Mouse (Mus musculus): ENCODE measurements at regions not wholly inside any gene's neighbourhood (a gene's known extent, or its start where the extent isn't known, plus 50 kb on each side); places are given as distances from the start of the nearest gene placed in this dataset.

DNA sequence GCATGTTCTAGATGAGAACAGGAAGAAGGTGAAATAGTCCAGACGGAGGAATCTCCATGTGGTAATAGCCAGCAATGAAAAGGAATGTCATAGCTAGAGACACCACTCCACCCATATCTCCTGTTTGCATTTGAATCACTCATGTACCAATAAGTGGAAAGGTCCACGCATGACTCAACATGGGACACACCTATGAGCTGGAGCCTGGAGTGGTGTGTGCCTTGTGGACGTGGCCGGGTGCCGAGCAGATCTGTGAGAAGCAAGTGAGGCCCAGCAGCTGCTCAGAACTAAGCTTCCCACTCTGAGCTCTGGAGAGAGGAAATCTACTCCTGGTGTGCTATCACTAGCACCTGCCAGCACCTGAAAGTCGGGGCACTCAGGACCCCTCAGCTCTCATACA lies 116.4 kb upstream of the Xylt1 start:
- no peak for DNase-seq (ENCODE audit: low spot score)

DNA sequence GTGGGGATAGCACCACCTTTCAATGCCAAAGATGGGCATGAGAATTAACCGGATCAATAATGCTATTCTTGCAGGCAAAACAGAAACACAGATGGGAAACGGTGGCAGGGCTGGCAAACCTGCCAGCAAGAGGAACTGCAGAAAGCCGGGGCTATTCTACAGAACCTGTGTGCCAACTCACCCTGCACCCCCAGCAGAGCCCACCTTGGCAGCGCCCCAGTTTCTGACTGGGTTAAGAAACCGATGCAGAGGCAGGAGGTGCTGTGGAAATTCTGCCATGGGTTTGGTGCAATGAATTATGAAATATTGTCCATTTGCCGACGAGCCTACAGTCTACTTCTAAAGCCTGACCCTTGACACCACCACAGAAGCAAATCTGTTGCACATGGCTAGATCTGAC lies 112.7 kb upstream of the Xylt1 start:
- no peak for DNase-seq (ENCODE audit: low spot score)

DNA sequence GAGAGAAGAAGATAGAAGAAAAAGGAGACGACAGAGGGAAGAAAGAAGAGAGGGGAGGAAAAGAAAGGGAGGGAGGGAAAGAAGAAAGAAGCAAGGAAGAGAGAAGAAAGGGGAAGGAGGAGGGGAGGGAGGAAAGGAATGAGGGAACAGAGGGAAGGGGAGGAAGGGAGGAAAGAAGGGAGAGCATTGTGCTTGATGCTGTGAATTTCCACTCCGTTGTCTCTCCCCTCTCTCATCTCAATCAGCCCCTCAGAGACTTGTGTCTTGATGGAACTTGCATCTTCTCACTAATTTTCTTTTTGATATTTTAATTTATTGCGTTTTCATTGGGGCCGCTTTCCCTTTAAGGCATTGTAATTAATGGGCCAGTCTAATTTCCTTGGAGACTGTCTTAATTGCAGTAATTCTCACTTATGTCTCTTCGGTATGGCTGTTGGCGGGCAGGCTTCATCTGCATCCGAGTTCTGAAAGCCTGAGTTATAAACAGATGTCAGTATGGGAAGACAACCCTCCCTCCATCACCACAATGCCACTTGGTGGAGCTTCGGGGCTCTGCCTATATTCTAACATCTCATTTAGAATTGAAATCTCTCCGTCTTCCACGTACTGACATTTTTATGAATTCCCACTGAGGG lies 111.4 kb upstream of the Xylt1 start:
- no peak for DNase-seq (ENCODE audit: low spot score)

DNA sequence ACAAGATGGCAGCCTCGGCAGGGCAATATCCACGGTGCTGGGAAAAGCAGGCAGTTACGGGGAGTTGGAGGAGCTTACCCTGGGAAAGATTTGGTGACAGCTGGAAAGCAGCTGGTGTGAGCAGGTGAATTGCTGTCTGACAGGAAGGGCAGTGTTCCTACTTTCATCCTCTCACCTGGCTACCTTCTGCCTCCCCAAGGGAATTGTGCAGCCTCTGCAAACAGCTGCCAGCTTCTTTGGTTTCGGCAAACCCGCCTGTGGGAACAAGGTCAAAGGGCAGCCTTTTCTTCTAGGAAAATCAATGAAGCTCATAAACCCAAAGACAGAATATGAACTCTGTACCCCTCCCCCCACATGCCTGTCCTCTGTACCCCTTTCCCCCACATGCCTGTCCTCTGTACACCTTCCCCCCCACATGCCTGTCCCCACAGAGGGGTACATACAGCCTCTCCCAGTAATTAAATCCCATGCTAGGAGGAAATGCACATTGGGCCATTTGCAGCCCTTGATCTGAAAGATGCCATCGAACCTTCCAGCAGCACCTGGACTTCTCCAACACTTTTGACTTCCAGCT lies 102.3 kb upstream of the Xylt1 start:
- DNase-seq (ENCODE audit: low spot score): no peak

DNA sequence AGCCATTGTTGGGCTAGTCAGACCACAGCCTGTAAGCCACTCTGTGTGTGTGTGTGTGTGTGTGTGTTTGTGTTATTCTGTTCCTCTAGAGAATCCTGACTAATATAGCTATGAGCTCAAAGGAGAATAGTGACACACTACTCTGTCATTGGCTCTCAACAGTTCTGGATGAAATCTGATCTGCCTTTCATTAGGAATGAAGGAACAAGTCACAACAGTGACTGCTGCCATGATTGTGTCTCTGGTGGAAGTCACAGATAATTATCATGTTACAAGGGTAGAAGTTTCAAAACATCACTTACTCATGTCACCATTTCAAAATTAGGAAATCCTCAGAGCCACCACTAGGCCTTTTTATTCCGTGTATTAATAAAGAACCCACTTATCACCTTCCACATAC lies 98.6 kb upstream of the Xylt1 start:
- no peak for DNase-seq (ENCODE audit: low spot score)

DNA sequence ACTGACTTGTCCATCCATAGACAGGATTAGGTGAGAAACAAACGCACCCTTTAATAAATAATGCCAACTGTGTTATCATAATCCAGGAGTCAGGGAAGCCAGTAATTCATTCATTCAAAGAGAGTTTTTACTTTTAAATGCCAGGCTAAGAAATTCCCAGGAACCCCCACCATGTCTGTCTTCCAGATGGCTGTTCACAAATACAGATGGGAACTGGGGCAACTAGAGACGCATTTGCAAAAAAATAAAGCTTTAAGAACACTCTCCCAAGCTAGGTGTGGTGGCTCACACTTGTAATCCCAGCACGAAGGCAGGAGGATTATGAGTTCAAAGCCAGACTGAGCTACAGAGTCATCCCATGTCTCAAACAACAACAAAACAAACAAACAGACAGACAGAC lies 95.6 kb upstream of the Xylt1 start:
- DNase-seq (ENCODE audit: low spot score): no peak

DNA sequence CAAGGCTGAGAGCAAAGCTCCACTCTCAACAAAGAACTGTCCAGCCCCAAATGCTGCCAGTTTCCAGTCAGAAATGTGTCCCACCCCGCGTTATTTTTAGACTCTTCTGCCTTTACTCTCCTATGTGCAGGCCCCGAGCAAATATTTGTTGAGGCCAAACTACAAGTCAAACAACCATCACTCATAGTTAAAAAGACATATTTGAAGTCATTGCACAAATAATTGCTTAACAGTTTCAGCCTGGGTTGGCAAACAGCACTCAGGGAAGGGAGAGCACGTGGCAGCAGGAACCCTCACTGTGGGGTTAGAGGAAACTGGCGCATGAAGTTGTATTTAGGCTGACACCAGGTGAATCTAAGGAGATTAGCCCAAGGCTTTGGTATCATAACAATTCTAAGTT lies 94.8 kb upstream of the Xylt1 start:
- no peak for DNase-seq (ENCODE audit: low spot score)

DNA sequence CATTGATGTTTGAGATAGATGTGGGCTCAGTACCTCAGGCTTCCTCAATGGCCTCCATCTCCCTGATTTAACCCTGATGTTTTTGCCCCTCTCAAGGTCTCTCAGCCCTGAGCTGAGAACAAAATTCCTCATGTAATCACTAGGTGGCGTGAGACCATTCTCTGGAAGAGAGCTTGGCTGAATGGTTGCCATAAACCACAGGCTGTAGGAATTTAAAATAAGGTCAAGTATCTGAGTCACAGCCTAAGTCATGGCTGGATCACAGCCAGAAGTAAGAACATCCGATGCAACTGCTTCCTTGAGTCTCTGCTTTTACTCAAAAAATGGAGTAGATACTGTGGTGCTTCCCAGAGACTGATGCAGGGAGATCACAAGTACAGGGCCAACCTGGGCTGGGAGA lies 77.1 kb upstream of the Xylt1 start:
- DNase-seq (ENCODE audit: low spot score): no peak

DNA sequence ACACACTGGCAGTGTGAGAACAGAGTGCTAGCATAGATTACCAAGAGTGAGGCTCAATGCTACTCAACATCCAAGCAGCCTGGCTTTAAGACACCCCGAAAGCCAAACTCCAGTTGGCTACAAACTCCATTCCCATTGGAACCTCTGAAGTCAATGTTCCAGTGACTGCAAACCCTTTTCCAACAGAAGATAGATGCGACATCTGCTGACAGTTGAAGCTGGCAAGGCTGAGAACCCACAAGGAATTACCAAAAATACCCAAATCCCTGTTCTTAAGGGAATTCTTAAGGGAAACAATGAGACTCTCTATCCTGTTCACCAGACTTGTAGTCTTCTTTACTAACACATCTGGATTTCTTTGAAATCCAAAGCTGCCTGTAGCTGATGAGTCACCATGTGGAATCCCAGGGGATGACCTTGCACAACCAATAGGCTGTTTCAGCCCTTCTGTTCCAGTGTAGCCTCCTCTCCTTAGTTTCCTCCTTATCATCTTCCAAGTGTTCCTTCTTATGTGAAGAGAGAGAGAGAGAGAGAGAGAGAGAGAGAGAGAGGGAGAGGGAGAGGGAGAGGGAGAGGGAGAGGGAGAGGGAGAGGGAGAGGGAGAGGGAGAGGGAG lies 70.1 kb upstream of the Xylt1 start:
- DNase-seq (ENCODE audit: low spot score): no peak

DNA sequence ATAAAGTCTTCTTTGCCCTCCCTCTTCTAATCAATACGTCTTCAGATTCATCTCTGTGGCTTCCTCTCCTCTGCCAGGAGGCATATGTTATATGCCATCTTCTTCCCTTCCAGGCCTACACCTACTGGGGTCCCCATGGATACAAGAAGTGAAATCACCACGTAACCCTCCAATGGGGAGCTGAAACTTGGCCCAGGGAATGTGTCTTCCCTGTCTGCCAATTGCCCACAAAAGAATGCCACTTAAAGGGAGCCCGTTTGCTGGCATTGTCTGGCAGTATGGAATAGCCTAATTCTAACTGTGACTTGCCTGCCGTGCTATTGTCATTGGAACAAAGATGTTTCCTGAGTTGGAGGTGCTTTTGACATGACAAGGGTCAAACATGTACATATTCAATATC lies 69.5 kb upstream of the Xylt1 start:
- DNase-seq (ENCODE audit: low spot score): no peak

DNA sequence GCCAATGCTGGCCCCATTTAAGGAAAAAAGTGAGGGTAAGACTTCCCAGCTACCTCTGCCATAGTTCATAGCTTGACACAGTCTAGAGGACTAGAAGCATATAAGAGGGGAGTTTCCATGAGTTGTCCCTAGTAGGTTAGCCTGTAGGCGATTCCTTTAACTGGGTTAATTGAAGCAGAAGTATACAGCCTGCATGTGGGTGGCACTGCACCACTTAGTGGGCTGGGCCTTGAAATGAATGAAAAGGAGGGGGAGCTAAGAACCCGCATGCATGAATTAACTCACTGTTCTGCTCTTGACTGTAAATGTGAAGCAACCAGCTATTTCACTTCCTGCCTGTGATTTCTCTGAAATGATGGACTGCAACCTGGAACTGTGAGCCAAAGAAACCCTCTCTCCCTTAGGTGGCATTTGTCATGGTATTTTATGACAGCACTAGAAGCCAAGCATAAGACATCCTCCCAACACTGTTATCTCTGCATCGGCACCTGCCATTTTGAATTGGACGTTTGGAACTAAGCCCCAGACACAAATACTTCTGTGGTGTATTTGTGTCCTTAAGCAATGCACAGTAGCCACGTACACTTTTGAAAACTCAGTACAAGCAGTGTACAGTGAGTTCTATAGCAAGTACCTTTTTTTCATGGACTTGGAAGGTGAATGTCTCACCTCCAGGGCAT lies 64.5 kb upstream of the Xylt1 start:
- no peak for DNase-seq (ENCODE audit: low spot score)

DNA sequence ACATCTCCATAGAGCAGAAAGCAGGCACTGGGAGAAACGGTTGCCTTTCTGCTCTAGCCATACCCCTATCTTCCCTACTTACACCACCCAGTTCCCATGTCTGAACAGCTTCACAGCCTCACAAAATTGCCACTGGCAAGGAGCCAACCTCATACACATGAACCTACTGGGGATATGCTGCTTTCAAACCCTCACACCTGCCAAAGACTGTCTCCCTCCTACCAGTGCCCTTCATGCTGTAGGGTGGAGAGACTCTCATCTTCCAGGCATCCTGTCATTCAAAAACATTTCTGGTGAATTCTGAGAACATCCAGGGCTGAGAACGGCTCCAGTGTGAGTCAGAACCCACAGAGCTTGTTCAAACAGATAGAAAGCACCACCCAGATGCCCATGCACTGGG lies 63.4 kb upstream of the Xylt1 start:
- no peak for DNase-seq (ENCODE audit: low spot score)

DNA sequence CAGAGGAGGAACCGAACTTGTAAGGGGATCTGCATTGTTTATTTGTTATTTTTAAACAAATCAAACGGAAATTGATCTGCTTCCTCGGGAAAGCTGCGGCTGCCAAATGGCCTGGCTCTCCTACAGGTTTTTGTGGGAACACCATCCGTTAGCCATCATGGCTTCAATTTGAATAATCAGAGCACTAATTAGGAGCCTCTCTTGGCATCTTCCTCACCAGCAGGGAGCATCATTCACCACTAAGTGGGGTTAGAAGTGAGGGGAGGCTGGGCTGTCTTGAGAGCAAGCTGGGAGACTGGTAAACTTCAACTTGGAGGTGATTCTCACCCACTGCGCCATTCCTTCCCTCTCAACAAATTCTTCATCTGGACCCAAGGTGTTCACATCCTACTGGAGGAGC lies 60.2 kb upstream of the Xylt1 start:
- no peak for DNase-seq (ENCODE audit: low spot score)
